Mouse (Mus musculus): ENCODE data around the gene Ints1.
A peak's percentile ranks its signal among the peaks of the same experiment; 100 is the strongest.
"Not testable (repeated sequence)": the region's sequence is repeated elsewhere in the genome, so short reads cannot be mapped to it uniquely, and the experiment has no call there.

The Ints1 gene

GRCm38 (mm10) chr5:139754753-139755152 is 20.7 kb downstream of the Ints1 start:
- DNase-seq (ENCODE audit: low spot score) = no peak

- DNase-seq (ENCODE audit: low spot score) = no peak
These were observed 24.9 kb downstream of the Ints1 start for GRCm38 (mm10) chr5:139750535-139750934.

- DNase-seq (ENCODE audit: low spot score) = no peak
These were observed 25.9 kb downstream of the Ints1 start for GRCm38 (mm10) chr5:139749413-139750125.

- DNase-seq (ENCODE audit: low spot score) = no peak
These were observed 29.7 kb downstream of the Ints1 start for GRCm38 (mm10) chr5:139745771-139746170.

- not testable (repeated sequence) for DNase-seq (ENCODE audit: low spot score)
These were observed 32.8 kb downstream of the Ints1 start for GRCm38 (mm10) chr5:139742640-139743039.

GRCm38 (mm10) chr5:139738592-139739315 is 36.7 kb downstream of the Ints1 start:
- DNase-seq (ENCODE audit: low spot score) = no peak

- no peak for DNase-seq (ENCODE audit: low spot score)
These were observed 37.5 kb downstream of the Ints1 start for GRCm38 (mm10) chr5:139737841-139738591.

GRCm38 (mm10) chr5:139736504-139736940 is 39.0 kb downstream of the Ints1 start:
- no peak for DNase-seq (ENCODE audit: low spot score)

GRCm38 (mm10) chr5:139735677-139736503 is 39.6 kb downstream of the Ints1 start, which contains the start of gene Micall2:
Gene Micall2 (minus strand): TSS chr5:139736336.
- peak; percentile 76 for DNase-seq (ENCODE audit: low spot score)

- no peak for DNase-seq (ENCODE audit: low spot score)
These were observed 40.7 kb downstream of the Ints1 start for GRCm38 (mm10) chr5:139734746-139735145.

GRCm38 (mm10) chr5:139734016-139734415 is 41.5 kb downstream of the Ints1 start:
- DNase-seq (ENCODE audit: low spot score) = no peak

- no peak for DNase-seq (ENCODE audit: low spot score)
These were observed 42.8 kb downstream of the Ints1 start for GRCm38 (mm10) chr5:139732634-139733107.

- no peak for DNase-seq (ENCODE audit: low spot score)
These were observed 44.6 kb downstream of the Ints1 start for GRCm38 (mm10) chr5:139730712-139731486.

- DNase-seq (ENCODE audit: low spot score) = no peak
These were observed 48.2 kb downstream of the Ints1 start for GRCm38 (mm10) chr5:139727261-139727660.

GRCm38 (mm10) chr5:139726186-139726585 is 49.3 kb downstream of the Ints1 start:
- DNase-seq (ENCODE audit: low spot score) = no peak

- no peak for DNase-seq (ENCODE audit: low spot score)
These were observed 50.9 kb downstream of the Ints1 start for GRCm38 (mm10) chr5:139724336-139725116.

- DNase-seq (ENCODE audit: low spot score) = no peak
These were observed 52.4 kb downstream of the Ints1 start for GRCm38 (mm10) chr5:139723113-139723512.

- DNase-seq (ENCODE audit: low spot score) = no peak
These were observed 52.8 kb downstream of the Ints1 start for GRCm38 (mm10) chr5:139722709-139723108.

GRCm38 (mm10) chr5:139718949-139719348 is 56.5 kb downstream of the Ints1 start:
- no peak for DNase-seq (ENCODE audit: low spot score)

- DNase-seq (ENCODE audit: low spot score) = no peak
These were observed 56.9 kb downstream of the Ints1 start for GRCm38 (mm10) chr5:139718540-139718939.

Data from layer of hippocampus, adult 9-10 months (tissue).